In genomic region chr7:27306161-27307160, GRCm38 (mm10) we compare ENCODE assay signal across 9 mouse cellular contexts. TPM values are rescaled to one million over a fixed set of nuclear protein-coding genes. Genes with fewer than 3 reads are reported as not detected.
A peak's percentile ranks its signal among the peaks of the same experiment; 100 is the strongest.
DNase-seq lines count a peak whose midpoint lies in the region; ATAC-seq and TF ChIP-seq lines count a peak whose summit lies in the region.
"Had no signal": no experiment of that assay in that cellular context is flagged by ENCODE, and none has a peak within 500 bp of the region (broad histone marks: within the 10 kb centered on the region; RNA-seq: fewer than 3 reads in every experiment).

No protein-coding gene starts in this region.

- no peaks in the 10 kb centered on the region for H3K36me3 ChIP-seq in kidney, adult 2 months (ENCODE audit: control insufficient read depth, insufficient read depth, low read length)
- no peaks in the 10 kb centered on the region for H3K36me3 ChIP-seq in kidney, embryonic 15.5 days
- peaks cover 51% of the 10 kb centered on the region for H3K36me3 ChIP-seq in E14TG2a.4 (ENCODE audit: insufficient read depth, low read length)
- no peaks in the 10 kb centered on the region for H3K36me3 ChIP-seq in forebrain, embryonic 14.5 days (ENCODE audit: control insufficient read depth, insufficient read depth, low read length)

- ATAC-seq in CD4-positive, CD25-positive, alpha-beta regulatory T cell, adult 4 months, result no peak
- no peak for ATAC-seq in kidney, embryonic 15.5 days (replicated peaks; ENCODE audit: low FRiP score)
- ATAC-seq in forebrain, embryonic 14.5 days, result no peak

- 80% methylated on average over 24 of the region's 24 CpGs for WGBS in kidney, adult 2 months
- WGBS in kidney, embryonic 15.5 days, result 77% methylated on average over 24 of the region's 24 CpGs
- 77% methylated on average over 24 of the region's 24 CpGs for WGBS in forebrain, embryonic 14.5 days

- no peak overlapping the region for H3K4me2 ChIP-seq in kidney, embryonic 15.5 days
- no peak overlapping the region for H3K4me2 ChIP-seq in forebrain, embryonic 14.5 days (ENCODE audit: low read length)
- H3K4me2 ChIP-seq: limb, embryonic 15.5 days had no signal

- H3K4me1 ChIP-seq in kidney, adult 2 months (ENCODE audit: control insufficient read depth, insufficient read depth, low read length), result peaks cover 4% of the 10 kb centered on the region; the same call in 1 of the 2 replicates
- peaks cover 37% of the 10 kb centered on the region for H3K4me1 ChIP-seq in kidney, embryonic 15.5 days
- H3K4me1 ChIP-seq in E14TG2a.4 (replicated peaks; ENCODE audit: low read depth, low read length), result peaks cover 73% of the 10 kb centered on the region
- peaks cover 6% of the 10 kb centered on the region for H3K4me1 ChIP-seq in forebrain, embryonic 14.5 days (ENCODE audit: control insufficient read depth, insufficient read depth, low read length)

- TF ChIP-seq POLR2A in kidney, adult 2 months (IDR thresholded peaks at IDR 0.05; ENCODE audit: low read depth, low read length), result no peak

- peak; percentile 69 for TF ChIP-seq CTCF in kidney, adult 2 months (conservative IDR thresholded peaks at IDR 0.05; ENCODE audit: insufficient read depth, insufficient read length, low read depth, low read length)
- TF ChIP-seq CTCF in E14TG2a.4 (conservative IDR thresholded peaks at IDR 0.05; ENCODE audit: low read length), result peak; percentile 98

- no peak overlapping the region for H3K4me3 ChIP-seq in kidney, adult 2 months (ENCODE audit: insufficient read depth, low read depth, low read length)
- H3K4me3 ChIP-seq in kidney, embryonic 15.5 days (replicated peaks), result no peak overlapping the region
- H3K4me3 ChIP-seq in E14TG2a.4 (replicated peaks; ENCODE audit: low read length), result peak overlapping the region; percentile 78
- no peak overlapping the region for H3K4me3 ChIP-seq in forebrain, embryonic 14.5 days (ENCODE audit: low read depth, low read length)
- H3K4me3 ChIP-seq: limb, embryonic 15.5 days had no signal

- H3K9me3 ChIP-seq in kidney, embryonic 15.5 days (replicated peaks), result no peaks in the 10 kb centered on the region
- H3K9me3 ChIP-seq in E14TG2a.4 (ENCODE audit: low read length), result no peaks in the 10 kb centered on the region
- no peaks in the 10 kb centered on the region for H3K9me3 ChIP-seq in forebrain, embryonic 14.5 days (replicated peaks; ENCODE audit: control insufficient read depth, low read length)
- H3K9me3 ChIP-seq: limb, embryonic 15.5 days had no signal

- H3K27ac ChIP-seq in kidney, adult 2 months (ENCODE audit: insufficient read depth, low read depth, low read length), result no peak overlapping the region
- no peak overlapping the region for H3K27ac ChIP-seq in kidney, embryonic 15.5 days
- no peak overlapping the region for H3K27ac ChIP-seq in forebrain, embryonic 14.5 days (ENCODE audit: low read depth, low read length)
- H3K27ac ChIP-seq: limb, embryonic 15.5 days had no signal

- peak; percentile 52 for DNase-seq in CD4-positive, CD25-positive, alpha-beta regulatory T cell, adult 2 months (ENCODE audit: low read depth, low spot score)
- DNase-seq in kidney, adult 2 months, result no peak
- DNase-seq in kidney, postnatal 4 days, result peak; percentile 71 to 77
- no peak for DNase-seq in frontal cortex, postnatal 36 days (ENCODE audit: low spot score in 2 of 2)
- DNase-seq in forebrain, embryonic 14.5 days (ENCODE audit: low spot score), result no peak

- H3K9ac ChIP-seq in kidney, embryonic 15.5 days, result no peak overlapping the region
- H3K9ac ChIP-seq in forebrain, embryonic 14.5 days (ENCODE audit: low read length), result no peak overlapping the region
- H3K9ac ChIP-seq: limb, embryonic 15.5 days had no signal

- no peaks in the 10 kb centered on the region for H3K27me3 ChIP-seq in kidney, adult 2 months (replicated peaks; ENCODE audit: control insufficient read depth, insufficient read depth, low read length)
- H3K27me3 ChIP-seq in kidney, embryonic 15.5 days, result peaks cover 11% of the 10 kb centered on the region
- no peaks in the 10 kb centered on the region for H3K27me3 ChIP-seq in E14TG2a.4 (ENCODE audit: insufficient read depth, low read length)
- H3K27me3 ChIP-seq in forebrain, embryonic 14.5 days (replicated peaks; ENCODE audit: control insufficient read depth, insufficient read depth, low read length), result 0 out of 2 replicates have a peak, but pooled peaks cover 3% of the 10 kb centered on the region

RNA-seq across cellular contexts. Expression of gene Ltbp4, which starts 31.0 kb away (rescaled TPM):
- 1 to 10 TPM in 1 of 2 experiments, under 1 TPM in 1; 0.77 to 2.0 TPM for polyA plus RNA-seq in CD4-positive, CD25-positive, alpha-beta regulatory T cell, adult 4 months (2017; shearing (Covaris generic))
- 76.9 and 84.7 TPM in 2 replicates for polyA plus RNA-seq in kidney, adult 2 months (2012; rRNA removed)
- 31.0 and 41.7 TPM in 2 replicates for polyA plus RNA-seq in kidney, embryonic 15.5 days (2015; fragmentation: Nextera tagmentation; extraction: Ambion mirVana)
- 8.0 and 11.0 TPM in 2 replicates for polyA plus RNA-seq in forebrain, embryonic 14.5 days (2014; fragmentation: Nextera tagmentation; extraction: Ambion mirVana)

RNA-seq across cellular contexts. Expression of gene Numbl, which starts 48.2 kb away (rescaled TPM):
- under 1 TPM; 0.11 to 0.25 TPM for polyA plus RNA-seq in CD4-positive, CD25-positive, alpha-beta regulatory T cell, adult 4 months (2017; shearing (Covaris generic))
- 6.0 and 7.9 TPM in 2 replicates for polyA plus RNA-seq in kidney, adult 2 months (2012; rRNA removed)
- polyA plus RNA-seq in kidney, embryonic 15.5 days (2015; fragmentation: Nextera tagmentation; extraction: Ambion mirVana), result 15.3 and 18.5 TPM in 2 replicates
- polyA plus RNA-seq in forebrain, embryonic 14.5 days (2014; fragmentation: Nextera tagmentation; extraction: Ambion mirVana), result 22.9 and 28.6 TPM in 2 replicates

RNA-seq across cellular contexts. Expression of gene Shkbp1, which starts 49.4 kb away (rescaled TPM):
- polyA plus RNA-seq in CD4-positive, CD25-positive, alpha-beta regulatory T cell, adult 4 months (2017; shearing (Covaris generic)), result 10 to 100 TPM; 49.2 to 76.0 TPM
- polyA plus RNA-seq in kidney, adult 2 months (2012; rRNA removed), result 39.2 and 45.5 TPM in 2 replicates
- polyA plus RNA-seq in kidney, embryonic 15.5 days (2015; fragmentation: Nextera tagmentation; extraction: Ambion mirVana), result 43.6 and 53.1 TPM in 2 replicates
- 52.4 and 66.4 TPM in 2 replicates for polyA plus RNA-seq in forebrain, embryonic 14.5 days (2014; fragmentation: Nextera tagmentation; extraction: Ambion mirVana)

RNA-seq across cellular contexts. Expression of gene Gm20479, which starts 50.8 kb away (rescaled TPM):
- polyA plus RNA-seq in CD4-positive, CD25-positive, alpha-beta regulatory T cell, adult 4 months (2017; shearing (Covaris generic)), result not detected
- 0.39 TPM in 1 of 2 replicates, not detected in the other for polyA plus RNA-seq in kidney, adult 2 months (2012; rRNA removed)
- 1.9 TPM in 1 of 2 replicates, not detected in the other for polyA plus RNA-seq in kidney, embryonic 15.5 days (2015; fragmentation: Nextera tagmentation; extraction: Ambion mirVana)
- polyA plus RNA-seq in forebrain, embryonic 14.5 days (2014; fragmentation: Nextera tagmentation; extraction: Ambion mirVana), result 0.38 TPM in 1 of 2 replicates, not detected in the other

Comparison
In these comparisons a context has a peak if more than half of its experiments do, and no peak if none do; other contexts are left out.
1. DNase-seq: peak in CD4-positive, CD25-positive, alpha-beta regulatory T cell, adult 2 months (single experiment) and kidney, postnatal 4 days (2 of 2); none in kidney, adult 2 months (single experiment), frontal cortex, postnatal 36 days (0 of 2) and forebrain, embryonic 14.5 days (single experiment).